Mouse (Mus musculus) CH12.LX (cell line): Measurements from ENCODE around the gene Fam229b. TPM values are rescaled to one million over a fixed set of nuclear protein-coding genes. Genes with fewer than 3 reads are reported as not detected.

ENCODE experiments used
- DNase-seq: peaks from one replicate; pipeline ENCODE4 v3.0.0-alpha.2; 2013; ENCODE audit errors: extremely low read depth
- H3K27ac ChIP-seq: 2 replicates; pipeline ENCODE4 v1.5.1; 2012; ENCODE audit warnings: low read depth, mild to moderate bottlenecking, control low read depth, moderate library complexity; ENCODE audit not compliant: insufficient read depth
- H3K27me3 ChIP-seq: replicated peaks from 2 replicates; pipeline ENCODE3; 2012; ENCODE audit warnings: inconsistent platforms
- H3K36me3 ChIP-seq, 2 experiments: replicated peaks in 1 of 2; 2 replicates each; pipeline versions ENCODE3 to v1.6.1; 2012; ENCODE audit warnings: inconsistent platforms in 1 of 2, low read length in 1 of 2, mild to moderate bottlenecking in 1 of 2, mixed read lengths in 1 of 2, moderate library complexity in 1 of 2; ENCODE audit not compliant: control insufficient read depth in 1 of 2, insufficient read depth in 1 of 2
- H3K4me1 ChIP-seq, 2 experiments: 2 replicates each; pipeline ENCODE4 v1.6.1; 2012; ENCODE audit warnings: inconsistent platforms in 1 of 2, moderate library complexity in 1 of 2; ENCODE audit not compliant: insufficient read depth in 2 of 2, control insufficient read depth in 1 of 2
- H3K4me2 ChIP-seq: 2 replicates; pipeline ENCODE4 v1.6.1; 2012; ENCODE audit warnings: low read depth, mild to moderate bottlenecking, control low read depth; ENCODE audit not compliant: poor library complexity, insufficient read depth, severe bottlenecking
- H3K4me3 ChIP-seq, 3 experiments: fragments of 150-350 bp in 1 of 3; sonication (generic) in 1 of 3; replicated peaks in 1 of 3; 2 replicates each; pipeline versions ENCODE3 to v1.5.1; 2011 to 2012; ENCODE audit warnings: low read depth in 2 of 3, low read length in 2 of 3, mild to moderate bottlenecking in 2 of 3, moderate library complexity in 2 of 3, control low read depth in 1 of 3, improper control_type of control experiment in 1 of 3, inconsistent platforms in 1 of 3, mixed read lengths in 1 of 3; ENCODE audit not compliant: poor library complexity in 1 of 3
- H3K79me2 ChIP-seq: replicated peaks from 2 replicates; pipeline ENCODE4 v1.6.1; 2012; ENCODE audit warnings: mild to moderate bottlenecking, moderate library complexity; ENCODE audit not compliant: control insufficient read depth, poor library complexity, insufficient read depth, severe bottlenecking; ENCODE audit errors: extremely low read depth
- H3K9ac ChIP-seq: 2 replicates; pipeline ENCODE4 v1.6.1; 2012; ENCODE audit warnings: low read depth, mild to moderate bottlenecking, control low read depth, moderate library complexity; ENCODE audit not compliant: insufficient read depth
- H3K9me3 ChIP-seq: replicated peaks from 2 replicates; pipeline ENCODE3; 2012; ENCODE audit warnings: low read length, inconsistent platforms, mixed read lengths
- BHLHE40 ChIP-seq: IDR thresholded peaks from 2 replicates; pipeline ENCODE4 v1.6.1; 2011; ENCODE audit warnings: mild to moderate bottlenecking, low read depth, low read length, improper control_type of control experiment
- CTCF ChIP-seq, 2 experiments: IDR thresholded peaks in 1 of 2; conservative IDR thresholded peaks in 1 of 2; 2 replicates each; pipeline ENCODE4 v1.5.1; 2011 to 2012; ENCODE audit warnings: low read depth in 2 of 2, low read length in 2 of 2, improper control_type of control experiment in 1 of 2, inconsistent platforms in 1 of 2, mild to moderate bottlenecking in 1 of 2, moderate library complexity in 1 of 2
- ELF1 ChIP-seq: IDR thresholded peaks from 2 replicates; pipeline ENCODE4 v1.6.1; 2014; ENCODE audit warnings: low read depth, mild to moderate bottlenecking, inconsistent platforms, low read length, improper control_type of control experiment
- JUND ChIP-seq: conservative IDR thresholded peaks from 2 replicates; pipeline ENCODE4 v1.6.1; 2011; ENCODE audit warnings: low read depth, low read length, improper control_type of control experiment
- KAT2A ChIP-seq: IDR thresholded peaks from 2 replicates; pipeline ENCODE4 v1.6.1; 2012; ENCODE audit warnings: low read length, improper control_type of control experiment, inconsistent platforms; ENCODE audit not compliant: insufficient replicate concordance
- MAX ChIP-seq: IDR thresholded peaks from 2 replicates; pipeline ENCODE4 v1.6.1; 2011; ENCODE audit warnings: low read length, improper control_type of control experiment
- MYC ChIP-seq: IDR thresholded peaks from 2 replicates; pipeline ENCODE4 v1.6.1; 2011; ENCODE audit warnings: low read depth, mild to moderate bottlenecking, improper control_type of control experiment, low read length
- NELFE ChIP-seq: IDR thresholded peaks from 2 replicates; pipeline ENCODE4 v1.6.1; 2011; ENCODE audit warnings: low read depth, low read length, improper control_type of control experiment
- NRF1 ChIP-seq: IDR thresholded peaks from 2 replicates; pipeline ENCODE4 v1.6.1; 2014; ENCODE audit warnings: low read depth, mild to moderate bottlenecking, inconsistent platforms, low read length, improper control_type of control experiment, moderate library complexity
- PAX5 ChIP-seq: IDR thresholded peaks from 2 replicates; pipeline ENCODE4 v1.6.1; 2012; ENCODE audit warnings: low read length, inconsistent platforms, mixed read lengths
- POLR2A ChIP-seq: IDR thresholded peaks from 2 replicates; pipeline ENCODE4 v1.6.1; 2011; ENCODE audit warnings: low read depth, mild to moderate bottlenecking, improper control_type of control experiment, low read length
- POLR2AphosphoS2 ChIP-seq: IDR thresholded peaks from 2 replicates; pipeline ENCODE4 v1.6.1; 2011; ENCODE audit warnings: low read depth, low read length, improper control_type of control experiment
- SMC3 ChIP-seq: IDR thresholded peaks from 2 replicates; pipeline ENCODE4 v1.6.1; 2011; ENCODE audit warnings: low read depth, low read length, improper control_type of control experiment
- TBP ChIP-seq: conservative IDR thresholded peaks from 2 replicates; pipeline ENCODE4 v1.6.1; 2011; ENCODE audit warnings: low read depth, low read length, improper control_type of control experiment
- TCF12 ChIP-seq: IDR thresholded peaks from 2 replicates; pipeline ENCODE4 v1.6.1; 2014; ENCODE audit warnings: low read depth, mild to moderate bottlenecking, inconsistent platforms, low read length, improper control_type of control experiment
- UBTF ChIP-seq: IDR thresholded peaks from 2 replicates; pipeline ENCODE4 v1.6.1; 2012; ENCODE audit warnings: low read depth, mild to moderate bottlenecking, inconsistent platforms, low read length, improper control_type of control experiment, moderate library complexity
- USF1 ChIP-seq: IDR thresholded peaks from 2 replicates; pipeline ENCODE4 v1.6.1; 2014; ENCODE audit warnings: low read depth, mild to moderate bottlenecking, inconsistent platforms, low read length, improper control_type of control experiment
- ZKSCAN1 ChIP-seq: IDR thresholded peaks from 2 replicates; pipeline ENCODE4 v1.6.1; 2012; ENCODE audit warnings: low read depth, inconsistent platforms, low read length, improper control_type of control experiment, borderline replicate concordance
- ZNF384 ChIP-seq: IDR thresholded peaks from 2 replicates; pipeline ENCODE4 v1.6.1; 2012; ENCODE audit warnings: low read depth, low read length, improper control_type of control experiment, inconsistent platforms
- dilution Hi-C: fragments of 300-500 bp; cut with MboI; formaldehyde crosslinking; loops from 2 replicates; pipeline ENCODE4 v1.14.3; 2020; ENCODE audit warnings: low sequenced_read_pairs; ENCODE audit not compliant: extremely low pct_unique_long_range_greater_than_20kb, extremely low pct_ligation_motif_present
- in situ Hi-C: fragments of 300-500 bp; cut with MboI; formaldehyde crosslinking; loops from 3 replicates; pipeline ENCODE4 v1.14.3; 2019; ENCODE audit warnings: low sequenced_read_pairs, low pct_ligation_motif_present, low pct_unique_long_range_greater_than_20kb, mixed read lengths
- polyA plus RNA-seq: library from polyadenylated mRNA; unstranded; fragments of >175 nt; gene quantifications from 2 replicates; pipeline ENCODE4 v1.2.1, GENCODE M21; 2012; ENCODE audit warnings: low read depth; ENCODE audit not compliant: insufficient read length
- total RNA-seq, 2 experiments: library from RNA; depleted of rRNA; stranded (reverse); fragments of 300-350 nt in 1 of 2; fragments of >200 nt in 1 of 2; gene quantifications; 2 replicates each; pipeline ENCODE4 v1.2.3; 2012 to 2014

The Fam229b gene
- total and polyA plus RNA-seq, 3 experiments = 6.9 to 17.3 (median 11.2) TPM

DNA sequence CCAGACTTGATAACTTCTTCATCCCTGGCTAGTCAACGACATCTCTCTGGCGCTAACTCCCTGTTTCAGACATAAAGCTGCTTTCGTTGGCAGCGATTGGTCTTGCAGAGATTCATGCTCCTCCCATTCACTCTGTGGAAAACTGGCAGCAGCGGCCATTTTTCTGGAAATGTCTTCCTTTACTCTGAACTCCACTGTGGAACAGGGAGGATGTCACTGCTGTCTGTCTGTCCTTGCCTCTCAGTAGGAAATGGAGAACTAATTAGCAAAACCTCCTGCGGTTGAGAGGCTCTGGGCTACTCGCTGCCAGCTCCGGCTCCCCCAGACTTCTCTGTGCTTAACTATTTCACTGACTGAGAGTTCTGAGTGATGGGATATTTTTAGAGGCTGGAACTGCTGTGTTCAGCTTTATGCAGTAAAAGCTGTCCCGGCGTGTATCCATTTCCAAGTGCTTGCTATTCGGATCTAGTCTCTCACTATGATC, 32.0 kb upstream of the Fam229b start:
- no peak for TF ChIP-seq UBTF
- TF ChIP-seq PAX5 = no peak
- no peak for TF ChIP-seq CTCF (conservative IDR thresholded peaks at IDR 0.05 in 1 of 2, IDR thresholded peaks at IDR 0.05 in 1 of 2; ENCODE audit: low read depth in 2 of 2, low read length in 2 of 2)
- no peak for TF ChIP-seq MAX
- no peak for TF ChIP-seq MYC
- no peak for TF ChIP-seq ELF1
- no peak for TF ChIP-seq JUND
- TF ChIP-seq ZNF384 = no peak
- TF ChIP-seq KAT2A = no peak
- no peak for TF ChIP-seq USF1
- TF ChIP-seq NRF1 = no peak
- no peak for TF ChIP-seq BHLHE40
- no peak for TF ChIP-seq TCF12
- no peak for TF ChIP-seq POLR2A
- no peak for DNase-seq
- no peak overlapping the region for H3K27ac ChIP-seq
- H3K4me2 ChIP-seq = no peak overlapping the region
- in situ Hi-C loops (loop anchor here (5.0 kb wide), 1 partner anchor 357 kb away; no protein-coding TSS in a partner anchor), dilution Hi-C loops (no loop called here)
- H3K4me3 ChIP-seq = no peak overlapping the region
- H3K79me2 ChIP-seq = no peaks in the 10 kb centered on the region
- no peaks in the 10 kb centered on the region for H3K9me3 ChIP-seq
- peaks cover 2% of the 10 kb centered on the region for H3K27me3 ChIP-seq
- H3K9ac ChIP-seq = no peak overlapping the region
- H3K4me1 ChIP-seq = peaks cover 10 to 36% of the 10 kb centered on the region in 2 experiments
- no peaks in the 10 kb centered on the region for H3K36me3 ChIP-seq

DNA sequence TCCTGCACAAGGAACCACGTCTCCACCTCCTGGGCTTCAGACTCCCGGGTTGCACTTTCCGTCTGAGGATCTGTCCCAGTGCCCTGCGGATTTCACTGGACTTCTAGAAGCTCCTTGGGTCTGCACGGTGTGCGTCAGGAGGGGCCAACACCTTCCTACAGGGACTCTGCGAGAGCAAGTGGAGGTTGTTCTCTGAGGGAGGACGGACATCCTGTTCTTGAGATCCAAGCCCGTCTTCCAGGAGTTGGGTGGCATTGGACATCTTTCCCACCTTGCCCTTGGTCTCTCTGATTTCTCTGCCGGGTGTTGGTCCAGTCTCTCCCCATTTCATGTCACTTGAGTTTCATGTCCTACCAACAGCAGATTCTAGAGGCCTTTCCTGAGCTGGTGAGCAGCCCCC, 30.0 kb upstream of the Fam229b start, which contains the start of gene Ccn6:
Gene Ccn6 (minus strand): TSS at position 101 of the 400 bp plus-strand sequence.
- Histone ChIP-seq H3K27me3 (peaks cover 2% of the 10 kb centered on the region), H3K9me3 (no peaks in the 10 kb centered on the region), H3K4me2 (no peak within 1 kb of the TSS), H3K27ac (no peak within 1 kb of the TSS), H3K9ac (no peak within 1 kb of the TSS), H3K79me2 (no peaks in the 10 kb centered on the region), H3K4me3 (no peak within 1 kb of the TSS), H3K36me3 (peaks cover 0 to 7% of the 10 kb centered on the region in 2 experiments), H3K4me1 (peaks cover 8 to 24% of the 10 kb centered on the region in 2 experiments)
- DNase-seq = no peak
- dilution Hi-C loops = no loop called here
- in situ Hi-C loops = no loop called here
- TF ChIP-seq POLR2AphosphoS2 (no peak), SMC3 (no peak), NRF1 (no peak), TBP (no peak), USF1 (no peak), ZKSCAN1 (no peak), UBTF (no peak), NELFE (no peak), POLR2A (no peak), JUND (no peak), MAX (no peak)
